Mouse (Mus musculus) limb, embryonic 11.5 days (tissue): Measurements from ENCODE around the gene Smoc2. TPM values are rescaled to one million over a fixed set of nuclear protein-coding genes. Genes with fewer than 3 reads are reported as not detected.

Experiments
- ATAC-seq: fragments of 200-750 bp; cut with Nextera tagmentation; 2 replicates; pipeline ENCODE4 v1.8.0; 2017; ENCODE audit warnings: low read depth; ENCODE audit not compliant: insufficient number of reproducible peaks, low FRiP score, low TSS enrichment
- DNase-seq: peaks from one replicate; pipeline ENCODE4 v3.0.0-alpha.2; 2015; ENCODE audit warnings: low spot score
- H3K27ac ChIP-seq: fragments of 300-500 bp; sonication (generic); replicated peaks from 2 replicates; pipeline ENCODE4 v1.5.1; 2014; ENCODE audit warnings: low read depth, mild to moderate bottlenecking, low read length
- H3K27me3 ChIP-seq: fragments of 300-500 bp; sonication (generic); 2 replicates; pipeline ENCODE4 v1.6.1; 2014; ENCODE audit warnings: mild to moderate bottlenecking, low read length, mixed read lengths; ENCODE audit not compliant: control insufficient read depth, insufficient read depth
- H3K36me3 ChIP-seq: fragments of 300-500 bp; sonication (generic); 2 replicates; pipeline ENCODE4 v1.6.1; 2014; ENCODE audit warnings: mild to moderate bottlenecking, low read length, moderate library complexity, mixed read lengths; ENCODE audit not compliant: control insufficient read depth, insufficient read depth
- H3K4me1 ChIP-seq: fragments of 300-500 bp; sonication (generic); 2 replicates; pipeline ENCODE4 v1.6.1; 2014; ENCODE audit warnings: low read length, mixed read lengths; ENCODE audit not compliant: control insufficient read depth, insufficient read depth
- H3K4me2 ChIP-seq: fragments of 300-500 bp; sonication (generic); 2 replicates; pipeline ENCODE4 v1.6.1; 2014; ENCODE audit warnings: low read depth, mild to moderate bottlenecking, moderate library complexity; ENCODE audit not compliant: severe bottlenecking
- H3K4me3 ChIP-seq: fragments of 300-500 bp; sonication (generic); 2 replicates; pipeline ENCODE4 v1.5.1; 2014; ENCODE audit warnings: low read depth, low read length
- H3K9ac ChIP-seq: fragments of 300-500 bp; sonication (generic); 2 replicates; pipeline ENCODE4 v1.6.1; 2014; ENCODE audit warnings: mild to moderate bottlenecking, low read length
- H3K9me3 ChIP-seq: fragments of 300-500 bp; sonication (generic); 2 replicates; pipeline ENCODE4 v1.6.1; 2016; ENCODE audit warnings: low read length; ENCODE audit not compliant: control insufficient read depth
- WGBS: fragments of 180-500 bp; shearing (Covaris S2); extraction: QIAGEN DNeasy Blood & Tissue Kit; methylation state at CpG from one replicate; pipeline ENCODE4 v1.1.7; 2014; 5-methylcytosine and 5-hydroxymethylcytosine counted together
- polyA plus RNA-seq: library from polyadenylated mRNA; unstranded; fragments of >200 nt; fragmentation: Nextera tagmentation; extraction: Ambion mirVana; gene quantifications from 2 replicates; pipeline ENCODE4 v1.2.1, GENCODE M21; 2014

Smoc2 gene
- 37.0 and 39.8 TPM in 2 replicates for polyA plus RNA-seq

DNA sequence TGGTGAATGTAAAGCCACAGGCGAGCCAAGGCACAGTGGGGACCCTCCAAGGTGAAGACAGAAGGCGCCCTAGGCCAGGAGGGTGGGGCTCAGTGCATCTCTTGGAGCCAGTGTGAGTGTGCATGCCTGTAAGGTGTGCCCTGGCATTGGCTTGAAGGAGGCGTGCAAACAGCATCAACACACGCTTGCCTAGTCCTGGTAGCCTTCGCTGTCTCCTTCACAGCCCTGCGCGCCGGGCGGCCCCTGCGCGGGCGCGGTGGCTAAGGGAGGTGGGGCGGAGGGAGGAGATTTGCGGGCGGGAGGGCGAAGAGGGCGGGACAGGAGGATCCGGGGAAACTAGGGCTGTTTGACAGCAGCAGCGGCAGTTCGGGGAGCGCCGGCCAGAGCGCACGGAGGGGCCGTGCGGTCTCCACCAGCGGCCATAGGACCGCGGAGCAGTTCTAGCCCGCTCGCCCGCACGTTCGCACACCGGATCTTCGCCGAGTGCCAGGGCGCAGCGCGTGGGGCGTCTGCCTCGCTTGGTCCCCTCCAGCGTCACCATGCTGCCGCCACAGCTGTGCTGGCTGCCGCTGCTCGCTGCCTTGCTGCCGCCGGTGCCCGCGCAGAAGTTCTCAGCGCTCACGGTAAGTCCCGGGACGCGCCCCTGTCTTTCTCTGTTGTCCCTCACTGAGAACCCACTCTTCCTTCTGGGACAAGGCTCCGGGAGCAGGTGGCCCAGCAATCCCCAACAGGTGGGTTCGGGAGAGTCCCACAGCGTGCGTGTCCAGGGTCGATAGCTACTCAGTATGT is at the start of gene Smoc2:
Gene Smoc2, plus strand, starts transcription at position 330 of the 789 bp plus-strand sequence.
- DNase-seq (peak; percentile 59), ATAC-seq (peak; percentile 68)
- H3K36me3 ChIP-seq, result no peaks in the 10 kb centered on the region
- peak within 1 kb of the TSS; percentile 93 for H3K4me2 ChIP-seq
- under 1% methylated on average over 61 of the region's 61 CpGs for WGBS
- H3K4me1 ChIP-seq, result peaks cover 12% of the 10 kb centered on the region
- H3K4me3 ChIP-seq, result peak within 1 kb of the TSS; percentile 48
- H3K27me3 ChIP-seq, result peaks cover 35% of the 10 kb centered on the region
- H3K9ac ChIP-seq, result peak within 1 kb of the TSS; percentile 42
- no peaks in the 10 kb centered on the region for H3K9me3 ChIP-seq
- H3K27ac ChIP-seq, result 0 out of 2 replicates have a peak within 1 kb of the TSS, but pooled peaks have one; percentile 30

DNA sequence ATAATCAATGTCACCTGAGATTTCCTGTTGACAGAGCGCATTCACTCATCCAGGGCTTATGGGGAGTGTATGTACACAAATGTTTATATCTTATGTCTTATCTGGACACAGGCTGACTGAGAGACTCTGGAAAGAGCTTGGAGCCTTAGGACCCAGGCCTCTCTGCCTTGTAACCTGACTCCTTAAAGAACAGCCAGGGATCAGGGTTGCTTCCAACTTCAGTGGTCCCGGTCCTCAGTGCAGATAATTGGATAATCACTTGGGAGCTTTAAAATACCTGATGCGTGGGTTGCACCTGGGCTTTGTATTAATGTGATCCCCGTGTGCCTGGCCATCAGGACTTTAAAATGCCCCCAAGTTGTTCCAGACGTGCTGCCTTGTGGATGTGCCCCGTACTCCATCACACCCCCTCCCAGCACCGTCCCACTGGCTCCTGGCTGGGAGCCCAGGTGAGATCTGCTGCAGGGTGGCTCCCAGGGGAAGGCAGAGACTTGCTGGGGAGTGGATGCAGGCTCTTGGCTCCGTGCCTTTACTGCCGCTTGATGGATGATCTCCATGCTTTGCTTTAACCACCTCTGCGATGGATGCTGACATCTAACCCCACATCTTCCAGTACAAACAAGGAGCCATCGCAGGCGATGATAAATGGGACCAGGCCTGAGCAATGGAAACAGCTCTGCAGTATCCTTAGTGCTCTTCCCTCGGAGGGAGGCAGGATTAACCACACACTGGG is 48.4 kb upstream of the Smoc2 start:
- no peak overlapping the region for H3K27ac ChIP-seq
- H3K4me2 ChIP-seq, result 0 out of 2 replicates have a peak overlapping the region, but pooled peaks have one; percentile 0
- H3K9me3 ChIP-seq, result no peaks in the 10 kb centered on the region
- H3K36me3 ChIP-seq, result no peaks in the 10 kb centered on the region
- no peak overlapping the region for H3K9ac ChIP-seq
- WGBS, result 9% methylated on average over 13 of the region's 13 CpGs
- peaks cover 14% of the 10 kb centered on the region; the same call in 1 of the 2 replicates for H3K4me1 ChIP-seq
- DNase-seq (no peak), ATAC-seq (peak; percentile 19; the same call in 1 of the 2 replicates)
- H3K27me3 ChIP-seq, result no peaks in the 10 kb centered on the region
- H3K4me3 ChIP-seq, result no peak overlapping the region

DNA sequence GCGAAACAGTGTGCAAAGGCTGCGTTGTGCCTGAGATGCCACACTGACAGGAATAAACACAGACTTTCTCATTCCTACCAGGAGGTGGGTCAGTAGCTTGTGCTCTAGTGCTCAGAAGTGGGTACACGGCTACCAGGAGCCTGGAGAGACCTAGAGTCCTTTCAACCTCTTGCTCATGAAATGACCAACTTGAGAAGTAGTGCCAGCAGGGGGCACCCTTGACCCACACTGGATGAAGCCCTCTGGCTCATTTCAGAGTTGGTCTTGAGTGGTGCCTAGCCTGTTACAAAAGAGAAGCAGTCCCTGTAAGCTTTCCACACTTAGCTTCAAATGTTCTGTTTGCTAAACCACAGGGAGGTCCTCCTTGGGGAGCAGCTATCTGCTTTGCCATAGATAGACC is 46.7 kb upstream of the Smoc2 start:
- H3K4me2 ChIP-seq, result no peak overlapping the region
- no peaks in the 10 kb centered on the region for H3K36me3 ChIP-seq
- peaks cover 11% of the 10 kb centered on the region; the same call in 1 of the 2 replicates for H3K4me1 ChIP-seq
- no peak overlapping the region for H3K27ac ChIP-seq
- no peak overlapping the region for H3K9ac ChIP-seq
- no peak overlapping the region for H3K4me3 ChIP-seq
- WGBS, result 54% methylated on average over 3 of the region's 3 CpGs
- ATAC-seq, result no peak
- peak; percentile 93 for DNase-seq
- H3K9me3 ChIP-seq, result no peaks in the 10 kb centered on the region
- no peaks in the 10 kb centered on the region for H3K27me3 ChIP-seq

DNA sequence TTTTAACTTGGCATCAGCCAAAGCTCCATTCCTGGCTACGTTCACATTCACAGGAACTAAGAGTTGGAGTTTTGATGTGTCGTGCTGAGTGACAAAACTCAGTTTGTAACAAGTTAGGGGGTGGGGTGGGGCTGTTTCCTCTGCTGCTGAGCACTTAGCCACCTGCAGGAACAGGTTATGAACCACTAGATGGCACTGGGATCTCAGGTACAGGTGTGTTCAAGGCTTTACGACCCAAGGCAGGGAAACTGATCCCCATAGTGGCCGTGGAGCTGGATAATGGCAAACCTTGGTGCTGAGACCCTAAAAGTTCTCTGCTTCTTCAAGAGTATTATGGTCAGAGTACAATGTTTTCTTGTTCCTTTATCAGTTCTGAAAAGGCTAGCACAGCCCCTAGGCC is 45.6 kb upstream of the Smoc2 start:
- H3K4me3 ChIP-seq, result no peak overlapping the region
- no peak for DNase-seq
- H3K9ac ChIP-seq, result no peak overlapping the region
- WGBS, result 45% methylated on average over 4 of the region's 4 CpGs
- no peaks in the 10 kb centered on the region for H3K9me3 ChIP-seq
- ATAC-seq, result no peak
- H3K27ac ChIP-seq, result no peak overlapping the region
- peaks cover 10% of the 10 kb centered on the region; the same call in 1 of the 2 replicates for H3K4me1 ChIP-seq
- H3K4me2 ChIP-seq, result no peak overlapping the region
- no peaks in the 10 kb centered on the region for H3K36me3 ChIP-seq
- no peaks in the 10 kb centered on the region for H3K27me3 ChIP-seq

DNA sequence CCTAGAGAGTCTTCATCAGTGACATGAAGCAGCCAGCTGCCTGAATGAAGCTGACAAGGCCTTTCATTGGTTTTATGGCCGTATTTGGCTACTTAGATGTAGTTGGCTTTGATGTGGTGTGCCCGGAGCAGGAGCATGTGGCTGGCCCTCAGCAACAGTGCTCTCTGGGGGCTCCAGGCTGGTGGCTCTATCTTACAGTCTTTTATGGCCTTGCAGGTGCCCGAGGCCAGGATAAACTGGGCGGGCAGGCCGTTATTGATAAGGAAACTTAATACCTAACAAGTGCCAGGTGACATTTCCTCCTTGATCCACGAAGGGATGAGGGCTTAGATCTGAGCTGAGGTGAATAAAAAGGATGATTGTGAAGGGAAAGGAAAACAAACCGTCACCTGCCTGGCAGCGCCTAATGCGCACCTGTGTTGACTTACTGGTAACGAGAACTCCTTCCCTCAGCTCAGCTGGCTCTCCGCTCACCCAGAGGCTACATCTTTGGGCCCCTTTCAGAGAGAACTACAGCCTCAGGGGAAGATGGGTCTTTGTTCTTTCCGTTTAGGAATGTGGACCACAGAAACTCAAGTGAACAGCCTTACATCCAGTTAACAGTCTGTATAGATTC is 44.4 kb upstream of the Smoc2 start:
- no peaks in the 10 kb centered on the region for H3K9me3 ChIP-seq
- no peak overlapping the region for H3K4me3 ChIP-seq
- H3K9ac ChIP-seq, result no peak overlapping the region
- WGBS, result 41% methylated on average over 12 of the region's 12 CpGs
- H3K27me3 ChIP-seq, result no peaks in the 10 kb centered on the region
- H3K27ac ChIP-seq, result no peak overlapping the region
- H3K4me2 ChIP-seq, result no peak overlapping the region
- ATAC-seq (no peak), DNase-seq (no peak)
- H3K36me3 ChIP-seq, result no peaks in the 10 kb centered on the region; the same call in 1 of the 2 replicates
- peaks cover 10% of the 10 kb centered on the region; the same call in 1 of the 2 replicates for H3K4me1 ChIP-seq

DNA sequence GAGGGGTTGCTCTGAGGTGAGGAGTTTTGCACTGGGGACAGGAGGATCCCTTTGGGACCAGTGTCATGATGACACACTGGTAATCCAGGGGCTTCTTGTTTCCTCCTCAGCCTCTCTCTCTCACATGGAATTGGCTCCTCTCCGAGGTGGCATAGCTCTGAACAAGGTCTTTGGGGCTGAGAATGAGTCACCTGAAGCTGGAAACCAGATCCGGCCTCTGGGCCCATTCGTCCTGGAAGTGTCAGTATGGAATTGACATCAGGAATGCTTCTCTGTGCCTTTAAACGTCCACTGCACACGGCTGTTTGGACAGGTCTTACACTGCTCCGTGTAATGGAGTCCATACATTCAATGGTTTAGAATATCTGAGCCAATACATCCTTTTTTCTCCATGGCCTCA is 42.2 kb upstream of the Smoc2 start:
- no peak overlapping the region for H3K9ac ChIP-seq
- no peak overlapping the region for H3K4me3 ChIP-seq
- no peaks in the 10 kb centered on the region; the same call in 1 of the 2 replicates for H3K36me3 ChIP-seq
- H3K27ac ChIP-seq, result no peak overlapping the region
- 0 out of 2 replicates have a peak, but pooled peaks cover 2% of the 10 kb centered on the region for H3K4me1 ChIP-seq
- ATAC-seq, result no peak
- 50% methylated on average over 6 of the region's 6 CpGs for WGBS
- no peaks in the 10 kb centered on the region for H3K9me3 ChIP-seq
- DNase-seq, result no peak
- H3K4me2 ChIP-seq, result no peak overlapping the region
- H3K27me3 ChIP-seq, result no peaks in the 10 kb centered on the region

DNA sequence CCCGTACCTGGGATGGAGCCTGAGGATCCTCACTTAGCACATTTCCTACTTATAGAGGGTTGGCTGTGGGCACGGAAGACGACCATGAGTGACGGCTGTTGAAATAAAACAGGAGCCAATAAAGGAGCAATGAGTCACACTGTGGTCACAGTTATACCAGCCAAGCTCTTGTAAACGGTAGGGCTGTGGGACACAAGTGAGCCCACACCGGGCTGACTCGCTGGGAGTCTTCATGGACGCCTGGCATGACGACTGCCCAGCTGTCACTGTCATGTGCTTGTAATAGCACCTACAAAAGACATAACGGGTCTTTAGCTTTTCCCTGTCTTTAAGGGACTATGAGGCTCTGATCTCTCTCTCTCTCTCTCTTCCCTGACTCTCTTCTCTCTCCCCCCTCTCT is 39.3 kb upstream of the Smoc2 start:
- Histone ChIP-seq H3K9me3 (no peaks in the 10 kb centered on the region), H3K27me3 (no peaks in the 10 kb centered on the region)
- WGBS, result 67% methylated on average over 10 of the region's 10 CpGs

DNA sequence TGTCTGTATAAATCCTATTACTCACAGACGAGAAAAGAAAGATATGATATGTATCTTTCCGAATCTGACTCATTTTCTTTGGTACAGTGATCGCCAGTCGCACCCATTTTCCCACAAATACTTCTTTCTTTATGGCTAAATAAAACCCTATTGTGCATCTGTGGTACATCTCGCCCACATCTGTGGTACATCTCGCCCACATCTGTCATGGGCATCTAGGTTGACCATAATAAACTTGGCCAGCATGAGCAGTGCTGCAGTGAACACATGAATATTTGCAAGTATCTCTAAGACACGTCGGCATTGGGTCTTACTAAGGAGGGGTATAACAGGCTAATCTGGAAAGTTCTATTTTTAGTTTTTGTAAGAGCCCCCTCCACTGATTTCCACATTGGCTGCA is 36.7 kb upstream of the Smoc2 start:
- Histone ChIP-seq H3K4me1 (no peaks in the 10 kb centered on the region), H3K4me2 (no peak overlapping the region), H3K9me3 (no peaks in the 10 kb centered on the region), H3K27ac (no peak overlapping the region), H3K27me3 (no peaks in the 10 kb centered on the region), H3K36me3 (no peaks in the 10 kb centered on the region; the same call in 1 of the 2 replicates), H3K4me3 (no peak overlapping the region), H3K9ac (no peak overlapping the region)
- 92% methylated on average over 8 of the region's 8 CpGs for WGBS
- ATAC-seq (no peak), DNase-seq (no peak)

More for the DNA sequence above, 39.3 kb upstream of the Smoc2 start:
- Histone ChIP-seq H3K4me1 (no peaks in the 10 kb centered on the region), H3K9ac (no peak overlapping the region), H3K4me2 (no peak overlapping the region), H3K36me3 (no peaks in the 10 kb centered on the region; the same call in 1 of the 2 replicates), H3K27ac (no peak overlapping the region), H3K4me3 (no peak overlapping the region)
- no peak for DNase-seq
- ATAC-seq, result no peak
